Mouse (Mus musculus) heart, embryonic 11.5 days (tissue): ENCODE measurements around the gene Nmb. TPM values are rescaled to one million over a fixed set of nuclear protein-coding genes. Genes with fewer than 3 reads are reported as not detected.
A peak's percentile ranks its signal among the peaks of the same experiment; 100 is the strongest.

Experiments used
- ATAC-seq: fragments of 200-750 bp; cut with Nextera tagmentation; replicated peaks from 2 replicates; pipeline ENCODE4 v1.8.0; 2017; ENCODE audit warnings: moderate library complexity; ENCODE audit not compliant: insufficient number of reproducible peaks, low FRiP score, low TSS enrichment
- H3K27ac ChIP-seq: fragments of 300-500 bp; sonication (generic); 2 replicates; pipeline ENCODE4 v1.5.1; 2014; ENCODE audit warnings: mild to moderate bottlenecking, low read depth, low read length
- H3K27me3 ChIP-seq: fragments of 300-500 bp; sonication (generic); 2 replicates; pipeline ENCODE4 v1.6.1; 2014; ENCODE audit warnings: mild to moderate bottlenecking, low read length, mixed read lengths; ENCODE audit not compliant: control insufficient read depth, insufficient read depth
- H3K36me3 ChIP-seq: fragments of 300-500 bp; sonication (generic); 2 replicates; pipeline ENCODE4 v1.6.1; 2014; ENCODE audit warnings: mild to moderate bottlenecking, low read length, moderate library complexity, mixed read lengths; ENCODE audit not compliant: control insufficient read depth, insufficient read depth
- H3K4me1 ChIP-seq: fragments of 300-500 bp; sonication (generic); 2 replicates; pipeline ENCODE4 v1.6.1; 2014; ENCODE audit warnings: low read length; ENCODE audit not compliant: control insufficient read depth, insufficient read depth
- H3K4me2 ChIP-seq: fragments of 300-500 bp; sonication (generic); 2 replicates; pipeline ENCODE4 v1.6.1; 2014; ENCODE audit warnings: mild to moderate bottlenecking, moderate library complexity
- H3K4me3 ChIP-seq: fragments of 300-500 bp; sonication (generic); 2 replicates; pipeline ENCODE4 v1.5.1; 2014; ENCODE audit warnings: low read depth, low read length
- H3K9ac ChIP-seq: fragments of 300-500 bp; sonication (generic); 2 replicates; pipeline ENCODE4 v1.6.1; 2014; ENCODE audit warnings: mild to moderate bottlenecking, low read depth, low read length, moderate library complexity
- H3K9me3 ChIP-seq: fragments of 300-500 bp; sonication (generic); replicated peaks from 2 replicates; pipeline ENCODE4 v1.6.1; 2016; ENCODE audit warnings: low read length; ENCODE audit not compliant: control insufficient read depth
- WGBS: fragments of 180-500 bp; shearing (Covaris S2); extraction: QIAGEN DNeasy Blood & Tissue Kit; methylation state at CpG from one replicate; pipeline ENCODE4 v1.1.7; 2014; ENCODE audit not compliant: insufficient replicate concordance; 5-methylcytosine and 5-hydroxymethylcytosine counted together
- polyA plus RNA-seq: library from polyadenylated mRNA; unstranded; fragments of >200 nt; fragmentation: Nextera tagmentation; extraction: Ambion mirVana; gene quantifications from 2 replicates; pipeline ENCODE4 v1.2.1, GENCODE M21; 2014

The Nmb gene
- polyA plus RNA-seq, 1 experiment from 2014 or later, result 4.7 TPM

DNA sequence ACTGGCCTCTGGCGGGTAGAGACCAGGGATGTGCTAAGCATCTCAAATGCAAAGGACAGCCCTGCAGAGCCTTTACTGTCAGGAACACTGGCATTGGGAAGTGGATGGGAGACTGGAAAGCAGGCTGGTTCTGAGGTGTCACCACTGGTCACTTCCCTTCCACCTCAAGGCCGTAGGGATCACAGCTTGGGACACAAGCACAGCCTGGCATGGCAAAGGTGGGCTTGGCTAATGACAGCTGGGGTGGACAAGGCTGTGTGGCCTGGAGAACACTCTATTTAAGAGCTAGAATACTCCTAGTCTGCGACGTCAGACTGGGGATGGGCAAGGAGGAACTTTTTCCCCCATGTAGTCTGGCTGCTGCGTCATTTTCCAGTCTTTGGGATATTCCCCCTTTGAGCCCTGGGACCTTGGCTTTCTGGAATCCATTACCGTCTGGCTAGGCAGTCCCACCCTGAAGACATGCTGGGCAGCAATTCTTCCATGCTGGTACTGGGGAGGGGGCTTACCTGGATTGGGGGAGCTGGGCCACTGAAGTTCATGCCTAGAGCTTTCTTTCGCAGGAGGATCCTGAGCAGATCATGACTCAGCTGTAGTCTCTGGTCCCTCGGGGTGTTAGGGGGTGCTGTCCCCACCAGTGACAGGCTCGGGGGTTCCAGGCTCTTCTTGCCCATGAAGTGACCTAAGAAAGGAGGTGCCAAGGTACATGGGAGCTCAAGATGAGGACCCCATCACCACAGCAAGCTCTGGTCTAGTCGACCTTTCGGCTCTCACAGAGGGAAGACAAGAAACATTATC, 1.1 kb downstream of the Nmb start:
- no peak overlapping the region for H3K9ac ChIP-seq
- H3K36me3 ChIP-seq, result no peaks in the 10 kb centered on the region
- peaks cover 8% of the 10 kb centered on the region; the same call in 1 of the 2 replicates for H3K4me1 ChIP-seq
- H3K27ac ChIP-seq, result no peak overlapping the region
- no peak for ATAC-seq
- no peak overlapping the region; the same call in 1 of the 2 replicates for H3K4me2 ChIP-seq
- H3K4me3 ChIP-seq, result no peak overlapping the region
- no peaks in the 10 kb centered on the region for H3K27me3 ChIP-seq
- WGBS, result 81% methylated on average over 11 of the region's 11 CpGs
- no peaks in the 10 kb centered on the region for H3K9me3 ChIP-seq

DNA sequence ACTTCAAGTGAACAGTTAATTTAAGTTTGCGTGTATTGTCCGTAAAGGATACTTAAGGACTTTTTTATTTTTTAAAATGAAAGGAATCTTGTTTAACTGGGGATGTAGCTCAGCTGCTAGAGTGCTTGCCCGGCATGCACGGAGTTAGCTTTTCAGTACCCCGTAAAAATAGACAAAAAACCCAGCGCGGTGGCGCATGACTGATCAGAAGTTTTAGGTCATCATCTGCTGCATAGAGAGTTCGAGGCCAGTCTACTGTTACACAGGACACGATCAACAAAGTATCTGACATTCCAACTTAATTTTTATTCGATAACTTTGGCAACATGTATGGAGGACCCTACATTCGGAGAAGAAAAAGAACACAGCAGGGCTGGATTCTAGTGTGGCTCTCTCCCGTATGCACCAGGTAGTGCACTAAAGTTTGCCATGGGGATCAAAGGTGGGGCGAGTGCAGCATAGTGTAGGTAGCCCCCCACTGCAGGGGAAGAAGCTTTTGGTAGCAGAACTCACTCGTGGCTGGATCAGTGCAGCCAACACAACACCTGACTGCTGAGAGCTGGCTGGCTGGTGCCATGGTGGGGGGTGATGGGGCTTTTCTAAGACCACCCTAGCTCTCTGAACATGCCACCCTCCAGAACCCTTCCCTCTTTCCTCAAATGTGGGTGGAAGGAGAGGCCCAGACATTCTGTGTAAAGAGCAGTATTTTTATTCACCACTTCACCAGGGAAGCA, 3.2 kb downstream of the Nmb start:
- Histone ChIP-seq H3K36me3 (no peaks in the 10 kb centered on the region), H3K27me3 (no peaks in the 10 kb centered on the region), H3K4me2 (peak overlapping the region; percentile 80), H3K27ac (peak overlapping the region; percentile 70), H3K9me3 (no peaks in the 10 kb centered on the region), H3K4me3 (peak overlapping the region; percentile 70), H3K9ac (peak overlapping the region; percentile 71), H3K4me1 (peaks cover 8% of the 10 kb centered on the region; the same call in 1 of the 2 replicates)
- WGBS, result 34% methylated on average over 15 of the region's 15 CpGs
- ATAC-seq, result no peak

DNA sequence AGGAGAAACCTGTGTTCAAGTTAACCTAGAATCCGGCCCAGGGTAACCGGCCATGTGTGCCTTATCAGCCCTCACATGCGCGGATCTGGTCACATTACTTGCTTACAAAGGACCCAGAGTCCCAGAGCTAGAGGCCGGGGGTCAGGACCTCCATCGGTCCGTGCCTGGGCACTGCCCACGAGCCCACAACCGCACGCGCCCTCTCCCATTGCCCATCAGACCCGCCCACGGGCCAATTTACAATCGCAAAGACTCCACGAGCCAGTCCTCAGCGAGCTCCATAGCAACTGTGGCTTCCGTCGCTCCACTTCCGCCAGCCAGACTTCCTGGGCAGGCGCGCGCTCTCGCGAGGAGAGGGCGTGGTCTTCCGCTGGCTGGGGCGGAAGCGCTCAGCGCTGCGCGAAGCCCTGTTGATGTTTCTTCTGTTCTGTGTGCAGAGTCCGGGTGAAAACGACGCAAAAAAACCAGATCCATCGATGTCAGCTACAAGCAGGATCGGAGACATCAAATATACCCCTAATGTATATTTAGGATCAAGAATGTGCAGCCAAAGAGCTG, 3.9 kb downstream of the Nmb start, which contains the start of gene Wdr73:
Gene Wdr73 (minus strand): TSS at position 326 of the 558 bp plus-strand sequence.
- under 1% methylated on average over 36 of the region's 36 CpGs for WGBS
- H3K4me3 ChIP-seq, result peak within 1 kb of the TSS; percentile 70

GRCm38 (mm10) chr7:80897721-80898120, 7.2 kb downstream of the Nmb start:
- 86% methylated on average over 4 of the region's 4 CpGs for WGBS
- ATAC-seq, result no peak

More for the DNA sequence above, 3.9 kb downstream of the Nmb start, which contains the start of gene Wdr73:
- Histone ChIP-seq H3K9ac (peak within 1 kb of the TSS; percentile 78), H3K9me3 (no peaks in the 10 kb centered on the region), H3K4me2 (peak within 1 kb of the TSS; percentile 80), H3K27ac (peak within 1 kb of the TSS; percentile 70), H3K36me3 (no peaks in the 10 kb centered on the region; the same call in 1 of the 2 replicates), H3K27me3 (no peaks in the 10 kb centered on the region), H3K4me1 (peaks cover 8% of the 10 kb centered on the region; the same call in 1 of the 2 replicates)
- peak; percentile 86 for ATAC-seq

GRCm38 (mm10) chr7:80897134-80897533, 7.7 kb downstream of the Nmb start:
- H3K4me3 ChIP-seq, result no peak overlapping the region
- no peak overlapping the region for H3K27ac ChIP-seq
- 71% methylated on average over 7 of the region's 7 CpGs for WGBS
- no peak for ATAC-seq
- H3K9ac ChIP-seq, result no peak overlapping the region
- peaks cover 6% of the 10 kb centered on the region; the same call in 1 of the 2 replicates for H3K36me3 ChIP-seq
- H3K27me3 ChIP-seq, result no peaks in the 10 kb centered on the region
- H3K9me3 ChIP-seq, result no peaks in the 10 kb centered on the region
- H3K4me1 ChIP-seq, result peaks cover 3% of the 10 kb centered on the region; the same call in 1 of the 2 replicates
- H3K4me2 ChIP-seq, result no peak overlapping the region

More at GRCm38 (mm10) chr7:80897721-80898120, 7.2 kb downstream of the Nmb start:
- Histone ChIP-seq H3K9me3 (no peaks in the 10 kb centered on the region), H3K36me3 (peaks cover under 1% of the 10 kb centered on the region; the same call in 1 of the 2 replicates), H3K4me2 (no peak overlapping the region), H3K9ac (no peak overlapping the region), H3K27me3 (no peaks in the 10 kb centered on the region), H3K4me1 (peaks cover 3% of the 10 kb centered on the region; the same call in 1 of the 2 replicates), H3K27ac (no peak overlapping the region), H3K4me3 (no peak overlapping the region)

- 94% methylated on average over 14 of the region's 14 CpGs for WGBS
- H3K4me3 ChIP-seq, result no peak overlapping the region
Observed at GRCm38 (mm10) chr7:80894815-80895519, 9.9 kb downstream of the Nmb start.

GRCm38 (mm10) chr7:80894196-80894595, 10.7 kb downstream of the Nmb start:
- WGBS, result 84% methylated on average over 7 of the region's 7 CpGs
- ATAC-seq, result no peak
- peaks cover 6% of the 10 kb centered on the region for H3K4me1 ChIP-seq
- no peak overlapping the region for H3K9ac ChIP-seq
- H3K27me3 ChIP-seq, result no peaks in the 10 kb centered on the region
- H3K27ac ChIP-seq, result no peak overlapping the region
- no peak overlapping the region for H3K4me2 ChIP-seq
- peaks cover 14% of the 10 kb centered on the region for H3K36me3 ChIP-seq
- no peaks in the 10 kb centered on the region for H3K9me3 ChIP-seq
- H3K4me3 ChIP-seq, result no peak overlapping the region

More at GRCm38 (mm10) chr7:80894815-80895519, 9.9 kb downstream of the Nmb start:
- Histone ChIP-seq H3K36me3 (peaks cover 14% of the 10 kb centered on the region), H3K4me1 (no peaks in the 10 kb centered on the region), H3K9me3 (no peaks in the 10 kb centered on the region), H3K4me2 (no peak overlapping the region), H3K27ac (no peak overlapping the region), H3K9ac (no peak overlapping the region), H3K27me3 (no peaks in the 10 kb centered on the region)
- ATAC-seq, result no peak

- Histone ChIP-seq H3K36me3 (peaks cover 14% of the 10 kb centered on the region), H3K9me3 (no peaks in the 10 kb centered on the region), H3K4me3 (no peak overlapping the region), H3K4me2 (no peak overlapping the region), H3K4me1 (peaks cover 10% of the 10 kb centered on the region), H3K27me3 (no peaks in the 10 kb centered on the region), H3K9ac (no peak overlapping the region), H3K27ac (no peak overlapping the region)
- 61% methylated on average over 6 of the region's 6 CpGs for WGBS
- no peak for ATAC-seq
Observed at GRCm38 (mm10) chr7:80893753-80894129, 11.1 kb downstream of the Nmb start.
